Mouse (Mus musculus) monocyte, adult 2 months (primary cell): ENCODE data around the gene Gm8994.
"Not testable (repeated sequence)": the region's sequence is repeated elsewhere in the genome, so short reads cannot be mapped to it uniquely, and the experiment has no call there.

Experiments used
- DNase-seq, 2 experiments: peaks; one replicate each; pipeline ENCODE4 v3.0.0; 2022; ENCODE audit warnings: low spot score in 2 of 2, low read depth in 1 of 2

Gene Gm8994

DNA sequence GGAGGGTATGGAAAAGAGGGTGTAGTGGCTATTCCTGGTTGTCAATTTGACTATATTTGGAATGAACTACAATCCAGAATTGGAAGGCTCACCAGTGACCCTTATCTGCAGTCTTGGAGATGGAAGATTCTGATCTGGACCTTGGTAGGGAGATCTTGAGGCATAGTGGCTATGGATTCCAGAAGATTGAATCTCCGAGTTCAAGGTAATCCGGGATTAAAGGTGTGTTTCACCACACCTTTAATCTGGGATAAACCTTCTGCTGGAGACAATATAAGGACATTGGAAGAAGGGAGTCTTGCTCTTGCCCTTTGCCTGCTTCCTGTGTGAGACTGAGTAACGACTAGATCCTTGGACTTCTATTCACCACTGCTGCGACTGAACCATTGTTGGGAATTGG, at the start of gene Gm8994:
TSS of gene Gm8994 (plus strand) at position 301 of the 400 bp plus-strand sequence.
- DNase-seq = not testable (repeated sequence)

- no peak for DNase-seq
Observed at GRCm38 (mm10) chr6:136277685-136278084, 49.7 kb upstream of the Gm8994 start.

GRCm38 (mm10) chr6:136284565-136284964, 42.8 kb upstream of the Gm8994 start:
- no peak for DNase-seq

- DNase-seq = no peak
Observed at GRCm38 (mm10) chr6:136286180-136286579, 41.2 kb upstream of the Gm8994 start.

DNA sequence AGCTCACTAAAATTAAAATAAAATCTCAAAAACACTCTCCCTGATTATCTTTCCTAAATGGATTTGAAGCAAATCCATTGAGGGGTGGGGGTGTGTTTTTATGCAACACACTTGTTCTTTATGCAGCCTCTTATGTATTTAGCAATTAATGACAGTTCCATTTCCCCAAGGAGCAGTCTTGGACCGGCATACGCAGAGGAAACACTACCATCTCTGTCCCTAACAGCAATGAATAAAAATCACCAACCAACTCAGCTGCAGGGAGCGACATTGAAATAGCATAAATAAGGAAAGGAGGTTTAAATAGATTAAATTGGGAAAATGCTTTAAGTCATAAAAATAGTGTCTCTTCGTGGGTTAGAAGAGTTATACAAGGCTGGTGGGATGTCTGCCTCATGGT, 40.8 kb upstream of the Gm8994 start:
- no peak for DNase-seq

DNA sequence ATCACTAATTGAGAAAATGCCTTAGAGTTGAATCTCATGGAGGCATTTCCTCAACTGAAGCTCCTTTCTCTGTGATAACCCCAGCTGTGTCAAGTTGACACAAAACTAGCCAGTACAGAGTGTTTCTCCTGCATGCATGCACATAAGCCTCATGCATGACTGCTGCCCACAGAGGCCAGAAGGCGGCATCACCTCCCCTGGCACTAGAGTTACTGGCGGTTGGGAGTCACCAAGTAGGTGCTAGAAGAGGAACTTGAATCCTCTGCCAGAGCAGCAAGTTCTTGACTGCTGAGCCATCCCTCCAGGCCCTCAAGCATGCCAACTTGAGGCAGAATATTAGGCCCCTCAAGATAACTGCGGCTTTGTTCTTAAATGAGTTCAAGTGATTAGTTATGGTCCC, 35.9 kb upstream of the Gm8994 start:
- DNase-seq = no peak

DNA sequence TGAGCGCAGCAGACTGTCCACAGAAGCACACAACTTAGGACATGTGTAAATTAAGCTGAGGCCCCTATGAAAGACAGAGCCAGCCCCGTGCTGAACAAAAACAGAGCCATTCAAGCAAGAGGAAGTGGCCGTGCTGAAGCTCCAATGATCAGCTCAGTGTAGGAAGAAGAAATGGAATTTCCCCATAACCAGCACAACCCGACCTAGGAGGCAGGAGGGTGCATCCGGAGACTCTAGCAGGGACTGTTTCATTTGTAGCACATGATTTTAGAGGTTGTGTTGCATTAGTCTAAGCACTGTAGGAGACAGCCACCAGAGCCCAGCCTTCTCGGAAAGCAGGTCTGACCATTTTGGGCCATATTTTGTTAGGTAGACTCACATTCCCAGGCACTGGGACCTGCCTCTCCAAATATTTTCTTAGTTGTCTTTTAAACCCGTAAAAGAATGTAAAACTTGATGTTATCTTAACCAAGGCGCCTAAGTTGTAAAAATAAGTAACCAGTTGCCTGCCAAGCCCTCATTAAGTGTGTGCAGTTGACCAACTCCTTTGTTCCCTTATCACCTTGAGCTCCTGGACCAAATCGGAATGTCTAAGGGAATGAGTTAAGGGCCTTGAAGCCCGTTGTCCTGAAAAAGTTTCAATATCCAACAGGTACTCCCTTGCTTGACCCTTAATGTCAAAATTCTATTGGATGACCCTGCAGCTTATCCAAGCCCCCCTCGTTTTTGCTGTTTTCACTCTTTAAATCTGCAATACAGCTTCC, 35.2 kb upstream of the Gm8994 start:
- DNase-seq = no peak

DNA sequence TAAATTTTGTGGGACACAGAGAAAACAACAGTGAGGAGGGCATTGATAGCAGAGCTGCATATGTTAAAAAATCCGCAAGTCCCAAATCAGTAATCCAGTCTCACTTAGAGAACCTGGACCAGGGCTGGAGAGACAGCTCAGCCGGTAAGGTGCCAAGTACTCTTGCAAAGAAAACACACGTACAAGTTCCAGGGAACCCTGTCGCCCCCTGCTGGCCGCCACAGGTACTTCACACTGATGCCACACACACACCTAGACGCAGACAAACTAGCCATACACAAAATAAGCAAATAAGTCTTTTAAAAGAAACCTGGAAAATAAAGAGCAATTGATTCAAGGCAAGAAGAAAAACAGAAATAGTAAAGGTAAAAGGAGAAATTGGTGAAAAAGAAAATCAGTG, 33.6 kb upstream of the Gm8994 start:
- no peak for DNase-seq

- DNase-seq = no peak
Observed at GRCm38 (mm10) chr6:136295821-136296220, 31.5 kb upstream of the Gm8994 start.

GRCm38 (mm10) chr6:136296251-136296650, 31.1 kb upstream of the Gm8994 start:
- no peak for DNase-seq

- DNase-seq = no peak
Observed at GRCm38 (mm10) chr6:136303514-136303913, 23.8 kb upstream of the Gm8994 start.

GRCm38 (mm10) chr6:136304369-136304988, 22.9 kb upstream of the Gm8994 start:
- no peak for DNase-seq

- no peak for DNase-seq
Observed at GRCm38 (mm10) chr6:136309487-136309886, 17.9 kb upstream of the Gm8994 start.

- not testable (repeated sequence) for DNase-seq
Observed at GRCm38 (mm10) chr6:136328416-136328815, 1.1 kb downstream of the Gm8994 start.

GRCm38 (mm10) chr6:136340669-136341068, 13.3 kb downstream of the Gm8994 start:
- DNase-seq = no peak

DNA sequence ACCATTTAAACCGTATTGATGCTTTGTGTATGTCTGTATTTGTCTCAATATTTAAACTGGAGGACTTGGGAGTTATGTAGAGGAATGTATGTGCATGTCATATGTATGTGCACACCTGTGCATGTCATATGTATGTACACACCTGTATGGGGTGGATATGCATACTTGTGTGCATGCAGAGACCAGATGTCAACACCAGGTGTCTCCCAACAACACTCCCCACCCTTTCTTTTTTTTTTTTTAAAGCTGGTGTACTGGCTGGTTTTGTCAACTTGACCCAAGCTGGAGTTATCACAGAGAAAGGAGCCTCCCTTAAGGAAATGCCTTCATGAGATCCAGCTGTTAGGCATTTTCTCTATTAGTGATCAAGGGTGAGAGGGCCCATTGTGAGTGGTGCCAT, 13.8 kb downstream of the Gm8994 start:
- no peak for DNase-seq

GRCm38 (mm10) chr6:136343868-136344267, 16.5 kb downstream of the Gm8994 start:
- DNase-seq = no peak

DNA sequence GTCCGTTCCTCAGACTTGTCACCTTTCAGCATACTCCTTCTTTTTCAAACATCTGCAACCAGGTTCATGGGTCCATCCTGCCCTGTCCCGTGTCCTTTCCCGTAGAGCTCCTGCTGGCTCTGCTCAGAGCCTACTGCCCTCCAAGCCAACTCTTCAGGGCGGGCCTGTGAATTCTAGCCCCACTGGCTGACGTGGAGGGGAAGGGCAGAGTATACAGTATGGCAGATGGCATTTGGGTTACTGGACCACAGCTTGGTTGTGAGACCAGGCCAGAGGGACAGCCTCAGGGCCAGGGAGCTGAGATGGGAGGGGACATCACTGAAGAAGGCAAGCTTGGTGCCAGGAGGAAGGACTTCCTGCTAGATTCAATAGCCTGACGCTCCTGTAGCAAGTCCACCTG, 17.7 kb downstream of the Gm8994 start:
- DNase-seq = no peak

GRCm38 (mm10) chr6:136345641-136346040, 18.3 kb downstream of the Gm8994 start:
- no peak for DNase-seq

- DNase-seq = no peak
Observed at GRCm38 (mm10) chr6:136347053-136347452, 19.7 kb downstream of the Gm8994 start.

DNA sequence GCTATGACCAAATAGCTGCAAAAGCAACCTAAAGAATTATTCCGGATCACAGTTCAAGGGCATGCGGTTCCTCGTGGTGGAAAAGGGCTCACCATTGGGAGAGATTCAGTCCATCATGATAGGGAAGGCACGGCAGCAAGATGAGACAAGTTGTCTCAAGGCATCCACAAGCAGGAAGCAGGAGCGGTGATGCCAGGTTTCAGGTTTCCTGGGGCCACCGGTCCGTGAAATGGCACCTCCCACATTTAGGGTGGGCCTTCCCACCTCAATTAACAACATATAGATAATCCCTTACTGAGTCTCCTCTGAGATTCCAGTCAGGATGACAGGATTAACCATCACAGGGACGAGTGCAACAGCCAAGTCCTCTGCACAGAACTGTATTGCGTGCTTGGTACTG, 20.3 kb downstream of the Gm8994 start:
- no peak for DNase-seq

GRCm38 (mm10) chr6:136353399-136354184, 26.3 kb downstream of the Gm8994 start:
- DNase-seq = no peak
